Mouse (Mus musculus) kidney, postnatal 0 days (tissue): Measurements from ENCODE around the gene Ltbp2. TPM values are rescaled to one million over a fixed set of nuclear protein-coding genes. Genes with fewer than 3 reads are reported as not detected.

Experiments
- ATAC-seq: fragments of 200-750 bp; cut with Nextera tagmentation; replicated peaks from 2 replicates; pipeline ENCODE4 v1.8.0; 2017; ENCODE audit warnings: low read depth, moderate number of reproducible peaks, moderate TSS enrichment, moderate library complexity; ENCODE audit not compliant: low FRiP score
- DNase-seq: peaks from one replicate; pipeline ENCODE4 v3.0.0-alpha.2; 2016; ENCODE audit warnings: low spot score
- H3K27ac ChIP-seq: fragments of 300-500 bp; sonication (generic); 2 replicates; pipeline ENCODE4 v1.5.1; 2014; ENCODE audit warnings: mild to moderate bottlenecking
- H3K27me3 ChIP-seq: fragments of 300-500 bp; sonication (generic); 2 replicates; pipeline ENCODE4 v1.6.1; 2014; ENCODE audit warnings: low read length, mixed read lengths; ENCODE audit not compliant: insufficient read depth
- H3K36me3 ChIP-seq: fragments of 300-500 bp; sonication (generic); 2 replicates; pipeline ENCODE4 v1.6.1; 2014; ENCODE audit warnings: low read length, mixed read lengths; ENCODE audit not compliant: insufficient read depth
- H3K4me1 ChIP-seq: fragments of 300-500 bp; sonication (generic); replicated peaks from 2 replicates; pipeline ENCODE4 v1.6.1; 2014; ENCODE audit warnings: antibody characterized with exemption, low read length, mixed read lengths; ENCODE audit not compliant: insufficient read depth
- H3K4me2 ChIP-seq: fragments of 300-500 bp; sonication (generic); 2 replicates; pipeline ENCODE4 v1.6.1; 2014; ENCODE audit warnings: mild to moderate bottlenecking, low read length, moderate library complexity, mixed read lengths
- H3K4me3 ChIP-seq: fragments of 300-500 bp; sonication (generic); replicated peaks from 2 replicates; pipeline ENCODE4 v1.5.1; 2014; ENCODE audit warnings: low read depth, low read length
- H3K9ac ChIP-seq: fragments of 300-500 bp; sonication (generic); 2 replicates; pipeline ENCODE4 v1.6.1; 2014; ENCODE audit warnings: low read depth, low read length
- H3K9me3 ChIP-seq: fragments of 300-500 bp; sonication (generic); replicated peaks from 2 replicates; pipeline ENCODE4 v1.6.1; 2016; ENCODE audit warnings: low read length, inconsistent platforms, mixed read lengths
- CTCF ChIP-seq: IDR thresholded peaks from 2 replicates; pipeline ENCODE4 v1.5.1; 2016; ENCODE audit warnings: antibody characterized with exemption, low read depth, mild to moderate bottlenecking, moderate library complexity
- WGBS: fragments of 180-500 bp; shearing (Covaris S2); extraction: QIAGEN DNeasy Blood & Tissue Kit; methylation state at CpG from one replicate; pipeline ENCODE4 v1.1.7; 2014; 5-methylcytosine and 5-hydroxymethylcytosine counted together
- polyA plus RNA-seq: library from polyadenylated mRNA; unstranded; fragments of >200 nt; fragmentation: Nextera tagmentation; extraction: Ambion mirVana; gene quantifications from 2 replicates; pipeline ENCODE4 v1.2.1, GENCODE M21; 2015

Gene Ltbp2
- polyA plus RNA-seq, 1 experiment from 2014 or later, result 0.14 TPM

DNA sequence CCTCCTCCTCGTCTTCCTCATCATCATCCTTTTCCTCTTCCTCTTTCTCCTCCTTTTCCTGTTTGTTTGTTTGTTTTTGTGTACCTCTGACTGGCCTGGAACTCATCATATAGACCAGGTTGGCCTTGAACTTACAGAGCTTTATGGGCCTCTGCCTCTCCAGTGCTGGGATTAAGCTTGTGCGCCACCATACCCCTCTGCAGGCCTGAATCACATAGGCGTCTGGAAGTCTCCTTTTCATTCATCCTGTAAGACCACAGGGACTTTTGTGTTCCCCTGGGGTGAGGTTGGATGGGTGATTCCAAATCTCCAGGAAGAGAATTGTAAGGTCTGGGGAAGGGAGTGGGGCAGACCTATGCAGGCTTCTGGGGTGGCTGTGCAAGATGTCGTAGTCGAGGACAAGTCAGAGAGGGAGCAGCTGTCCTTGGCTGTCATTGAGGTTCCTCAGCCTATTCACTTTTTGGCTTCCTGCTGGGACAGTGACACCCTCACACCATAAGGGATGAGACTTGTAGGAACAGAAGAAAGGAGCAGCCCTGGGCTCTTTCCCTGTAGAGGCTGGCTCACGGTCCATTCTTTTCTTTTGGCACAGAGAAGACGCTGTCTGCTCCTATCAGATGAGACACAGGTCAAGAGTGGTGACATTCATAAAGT is 8.2 kb upstream of the Ltbp2 start:
- Histone ChIP-seq H3K4me2 (no peak overlapping the region), H3K9me3 (no peaks in the 10 kb centered on the region), H3K4me1 (no peaks in the 10 kb centered on the region), H3K36me3 (no peaks in the 10 kb centered on the region), H3K9ac (no peak overlapping the region), H3K27ac (no peak overlapping the region), H3K4me3 (no peak overlapping the region), H3K27me3 (no peaks in the 10 kb centered on the region)
- WGBS, result 81% methylated on average over 7 of the region's 7 CpGs
- no peak for TF ChIP-seq CTCF
- no peak for ATAC-seq
- no peak for DNase-seq

DNA sequence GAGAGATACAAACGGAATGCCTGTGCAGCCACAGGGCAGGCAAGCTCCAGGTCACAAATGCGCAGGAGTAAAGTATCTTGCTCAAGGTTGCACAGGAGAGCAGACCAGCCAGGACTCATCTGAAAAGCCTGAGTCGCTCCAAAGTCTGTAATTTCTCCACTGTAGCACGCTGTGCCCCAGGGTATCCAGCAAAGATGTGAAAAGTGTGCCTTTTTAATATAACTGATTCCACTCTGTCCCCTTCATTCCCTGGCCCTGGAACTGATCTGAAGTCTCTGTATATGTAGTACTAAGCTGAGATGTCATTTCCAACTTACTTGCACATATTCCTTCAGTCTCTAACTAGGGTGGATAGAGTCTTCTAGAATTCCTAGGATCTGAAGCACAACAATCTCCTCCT is 6.5 kb upstream of the Ltbp2 start:
- Histone ChIP-seq H3K4me1 (no peaks in the 10 kb centered on the region), H3K4me3 (no peak overlapping the region), H3K9ac (no peak overlapping the region), H3K27ac (no peak overlapping the region), H3K4me2 (no peak overlapping the region), H3K36me3 (no peaks in the 10 kb centered on the region), H3K27me3 (no peaks in the 10 kb centered on the region), H3K9me3 (no peaks in the 10 kb centered on the region)
- ATAC-seq (no peak), DNase-seq (no peak)
- no peak for TF ChIP-seq CTCF
- 74% methylated on average over 4 of the region's 4 CpGs for WGBS

DNA sequence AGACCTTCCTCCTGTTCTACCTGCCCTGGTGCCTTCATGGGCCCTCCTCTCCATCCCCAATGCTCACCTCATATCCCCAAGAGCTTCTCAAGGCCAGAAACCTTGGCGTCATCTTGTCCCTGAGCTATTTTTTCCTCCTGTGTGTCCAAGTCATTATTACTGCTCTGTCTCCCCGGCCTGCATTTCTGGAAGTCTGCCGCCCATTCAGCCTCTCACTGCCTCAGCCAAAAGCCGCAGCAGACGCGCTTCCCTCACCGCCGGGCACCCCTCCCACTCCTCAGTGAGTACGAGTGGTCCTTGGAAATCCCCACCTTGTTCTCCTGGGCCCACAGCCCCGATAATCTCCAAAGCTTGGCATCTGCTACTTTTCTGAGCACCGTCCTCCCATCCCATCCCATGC is 3.8 kb upstream of the Ltbp2 start:
- no peak overlapping the region for H3K9ac ChIP-seq
- WGBS, result 53% methylated on average over 11 of the region's 11 CpGs
- H3K27me3 ChIP-seq, result peaks cover 27% of the 10 kb centered on the region
- no peak for DNase-seq
- TF ChIP-seq CTCF, result no peak
- H3K27ac ChIP-seq, result no peak overlapping the region
- no peak overlapping the region for H3K4me2 ChIP-seq
- ATAC-seq, result no peak
- no peaks in the 10 kb centered on the region for H3K9me3 ChIP-seq
- peaks cover 9% of the 10 kb centered on the region; the same call in 1 of the 2 replicates for H3K4me1 ChIP-seq
- H3K4me3 ChIP-seq, result no peak overlapping the region
- H3K36me3 ChIP-seq, result no peaks in the 10 kb centered on the region

DNA sequence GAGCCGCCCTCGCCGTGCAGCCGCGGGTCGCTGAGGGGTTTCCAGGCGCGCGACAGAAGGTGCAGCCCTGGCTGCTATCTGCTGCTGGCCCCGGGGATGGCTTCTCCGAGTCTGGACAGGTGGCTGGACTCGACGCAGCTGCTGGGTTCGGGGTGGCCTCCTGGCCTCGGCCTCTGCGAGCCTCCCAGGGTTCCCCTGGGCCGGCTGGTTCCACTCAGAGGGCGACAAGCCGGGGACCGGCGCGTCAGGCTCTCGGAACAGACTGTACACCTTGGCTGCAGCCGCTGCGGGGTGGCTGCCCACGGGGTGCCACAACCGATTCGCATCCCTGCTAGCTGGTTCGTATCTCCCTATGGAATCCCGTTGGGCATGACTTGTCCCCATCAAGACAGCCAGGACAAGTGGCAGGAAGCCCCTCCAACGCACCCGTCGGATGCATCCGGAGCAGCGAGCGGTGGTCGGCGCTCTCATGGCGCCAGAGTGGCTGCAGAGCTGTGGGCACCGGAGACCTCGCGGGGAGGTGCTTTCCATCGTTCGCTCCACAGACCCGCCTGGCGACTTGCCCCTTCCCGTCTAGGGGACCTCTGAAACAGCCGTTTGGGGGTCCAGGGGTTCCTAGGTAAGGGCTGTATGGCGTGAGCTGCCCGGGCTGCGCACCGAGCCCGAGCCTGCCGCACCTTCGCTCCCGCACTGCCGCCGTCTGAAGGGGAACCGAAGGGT is 411 bp downstream of the Ltbp2 start:
- peak overlapping the region; percentile 27; the same call in 1 of the 2 replicates for H3K9ac ChIP-seq
- ATAC-seq (no peak), DNase-seq (no peak)
- TF ChIP-seq CTCF, result no peak
- peak overlapping the region; percentile 52 for H3K4me2 ChIP-seq
- no peaks in the 10 kb centered on the region for H3K36me3 ChIP-seq
- H3K27me3 ChIP-seq, result peaks cover 41% of the 10 kb centered on the region
- peak overlapping the region; percentile 29 for H3K4me3 ChIP-seq
- no peaks in the 10 kb centered on the region for H3K9me3 ChIP-seq
- WGBS, result under 1% methylated on average over 59 of the region's 59 CpGs
- H3K4me1 ChIP-seq, result peaks cover 9% of the 10 kb centered on the region; the same call in 1 of the 2 replicates
- no peak overlapping the region for H3K27ac ChIP-seq

GRCm38 (mm10) chr12:84873434-84873833 is 2.9 kb downstream of the Ltbp2 start:
- ATAC-seq, result no peak
- Histone ChIP-seq H3K4me3 (no peak overlapping the region), H3K27me3 (peaks cover 41% of the 10 kb centered on the region), H3K36me3 (no peaks in the 10 kb centered on the region), H3K9ac (no peak overlapping the region), H3K27ac (no peak overlapping the region), H3K4me1 (peaks cover 9% of the 10 kb centered on the region; the same call in 1 of the 2 replicates), H3K9me3 (no peaks in the 10 kb centered on the region), H3K4me2 (no peak overlapping the region)
- WGBS, result 1% methylated on average over 3 of the region's 3 CpGs
- TF ChIP-seq CTCF, result peak; percentile 84
- peak; percentile 72 for DNase-seq

GRCm38 (mm10) chr12:84872310-84872709 is 4.0 kb downstream of the Ltbp2 start:
- no peaks in the 10 kb centered on the region for H3K36me3 ChIP-seq
- TF ChIP-seq CTCF, result no peak
- H3K4me3 ChIP-seq, result no peak overlapping the region
- no peaks in the 10 kb centered on the region for H3K9me3 ChIP-seq
- no peak overlapping the region for H3K4me2 ChIP-seq
- peaks cover 9% of the 10 kb centered on the region; the same call in 1 of the 2 replicates for H3K4me1 ChIP-seq
- H3K27me3 ChIP-seq, result peaks cover 37% of the 10 kb centered on the region
- ATAC-seq (no peak), DNase-seq (no peak)
- H3K27ac ChIP-seq, result no peak overlapping the region
- WGBS, result 75% methylated on average over 2 of the region's 2 CpGs
- no peak overlapping the region for H3K9ac ChIP-seq
